Mouse (Mus musculus) lung, embryonic 14.5 days (tissue): Measurements from ENCODE around the gene Gm1043. TPM values are rescaled to one million over a fixed set of nuclear protein-coding genes. Genes with fewer than 3 reads are reported as not detected.

Source experiments
- ATAC-seq: fragments of 200-750 bp; cut with Nextera tagmentation; 2 replicates; pipeline ENCODE4 v1.8.0; 2017; ENCODE audit warnings: mild to moderate bottlenecking, moderate TSS enrichment, moderate library complexity; ENCODE audit not compliant: insufficient read depth
- DNase-seq: peaks from one replicate; pipeline ENCODE4 v3.0.0-alpha.2; 2015
- H3K27ac ChIP-seq: fragments of 300-500 bp; sonication (generic); 2 replicates; pipeline ENCODE4 v1.5.1; 2014; ENCODE audit warnings: low read depth, mild to moderate bottlenecking, moderate library complexity
- H3K27me3 ChIP-seq: fragments of 300-500 bp; sonication (generic); 2 replicates; pipeline ENCODE4 v1.6.1; 2014; ENCODE audit warnings: low read length, control low read depth; ENCODE audit not compliant: insufficient read depth
- H3K36me3 ChIP-seq: fragments of 300-500 bp; sonication (generic); 2 replicates; pipeline ENCODE4 v1.6.1; 2014; ENCODE audit warnings: control low read depth; ENCODE audit not compliant: insufficient read depth
- H3K4me1 ChIP-seq: fragments of 300-500 bp; sonication (generic); 2 replicates; pipeline ENCODE4 v1.6.1; 2014; ENCODE audit warnings: antibody characterized with exemption, control low read depth; ENCODE audit not compliant: insufficient read depth
- H3K4me2 ChIP-seq: fragments of 300-500 bp; sonication (generic); 2 replicates; pipeline ENCODE4 v1.6.1; 2014; ENCODE audit warnings: mild to moderate bottlenecking
- H3K4me3 ChIP-seq: fragments of 300-500 bp; sonication (generic); 2 replicates; pipeline ENCODE4 v1.5.1; 2014; ENCODE audit warnings: low read depth, low read length
- H3K9ac ChIP-seq: fragments of 300-500 bp; sonication (generic); 2 replicates; pipeline ENCODE4 v1.6.1; 2014
- H3K9me3 ChIP-seq: fragments of 300-500 bp; sonication (generic); 2 replicates; pipeline ENCODE4 v1.6.1; 2016; ENCODE audit warnings: low read depth, low read length, control low read depth
- CTCF ChIP-seq: IDR thresholded peaks from 2 replicates; pipeline ENCODE4 v1.5.1; 2016; ENCODE audit warnings: antibody characterized with exemption, low read depth
- WGBS: fragments of 180-500 bp; shearing (Covaris S2); extraction: QIAGEN DNeasy Blood & Tissue Kit; methylation state at CpG from one replicate; pipeline ENCODE4 v1.1.7; 2014; 5-methylcytosine and 5-hydroxymethylcytosine counted together
- polyA plus RNA-seq: library from polyadenylated mRNA; unstranded; fragments of >200 nt; fragmentation: Nextera tagmentation; extraction: Ambion mirVana; gene quantifications from 2 replicates; pipeline ENCODE4 v1.2.1, GENCODE M21; 2014

The Gm1043 gene
- polyA plus RNA-seq, 1 experiment from 2014 or later = not detected

DNA sequence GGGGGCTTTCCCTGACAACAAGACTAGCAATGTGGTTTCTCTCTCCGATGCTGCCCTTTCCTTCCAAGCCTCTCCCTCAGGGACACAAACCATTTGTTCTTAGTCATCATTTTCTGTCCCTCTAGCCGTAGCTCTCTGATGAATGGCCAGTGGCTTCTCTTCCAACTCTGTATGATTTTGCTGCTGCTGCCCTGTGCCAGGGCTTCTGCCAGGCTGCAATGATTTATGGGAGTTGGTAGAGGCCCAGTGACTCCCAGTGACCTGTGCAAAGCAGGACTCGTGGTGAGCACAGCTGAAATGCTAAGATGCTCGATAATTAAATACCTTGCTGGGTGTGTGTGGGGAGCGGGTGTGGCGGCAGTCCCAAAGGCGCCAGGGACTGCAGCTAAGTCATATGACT, 130.1 kb downstream of the Gm1043 start:
- Histone ChIP-seq H3K4me2 (no peak overlapping the region), H3K27ac (no peak overlapping the region), H3K4me3 (no peak overlapping the region), H3K36me3 (no peaks in the 10 kb centered on the region), H3K9me3 (no peaks in the 10 kb centered on the region), H3K27me3 (no peaks in the 10 kb centered on the region), H3K4me1 (no peaks in the 10 kb centered on the region), H3K9ac (no peak overlapping the region)
- WGBS = 88% methylated on average over 7 of the region's 7 CpGs
- no peak for ATAC-seq
- DNase-seq = no peak
- TF ChIP-seq CTCF = no peak

DNA sequence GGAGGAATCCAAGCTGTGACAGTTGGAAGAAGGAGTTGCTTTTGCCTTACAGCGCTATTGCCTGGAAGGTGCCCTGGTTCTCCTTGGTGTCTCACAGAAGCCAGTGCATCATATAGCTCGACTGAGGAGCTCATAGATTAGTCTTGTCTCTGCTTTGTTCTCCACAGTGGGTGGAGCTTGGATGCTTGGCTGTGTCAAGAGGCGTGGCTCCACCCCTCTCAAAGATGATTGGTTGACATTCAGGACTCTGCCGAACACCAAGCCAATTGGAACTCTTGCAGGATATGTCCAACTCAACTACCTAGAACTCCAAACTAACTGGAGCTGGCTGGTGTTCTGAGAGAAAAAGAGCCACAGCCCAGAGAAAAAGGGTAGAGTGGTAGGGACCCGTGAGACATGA, 134.4 kb downstream of the Gm1043 start:
- Histone ChIP-seq H3K4me1 (no peaks in the 10 kb centered on the region), H3K36me3 (no peaks in the 10 kb centered on the region), H3K9ac (no peak overlapping the region), H3K4me2 (no peak overlapping the region), H3K27me3 (no peaks in the 10 kb centered on the region), H3K4me3 (no peak overlapping the region), H3K9me3 (no peaks in the 10 kb centered on the region), H3K27ac (no peak overlapping the region)
- no peak for TF ChIP-seq CTCF
- WGBS = 34% methylated on average over 5 of the region's 5 CpGs
- DNase-seq = no peak
- ATAC-seq = no peak

DNA sequence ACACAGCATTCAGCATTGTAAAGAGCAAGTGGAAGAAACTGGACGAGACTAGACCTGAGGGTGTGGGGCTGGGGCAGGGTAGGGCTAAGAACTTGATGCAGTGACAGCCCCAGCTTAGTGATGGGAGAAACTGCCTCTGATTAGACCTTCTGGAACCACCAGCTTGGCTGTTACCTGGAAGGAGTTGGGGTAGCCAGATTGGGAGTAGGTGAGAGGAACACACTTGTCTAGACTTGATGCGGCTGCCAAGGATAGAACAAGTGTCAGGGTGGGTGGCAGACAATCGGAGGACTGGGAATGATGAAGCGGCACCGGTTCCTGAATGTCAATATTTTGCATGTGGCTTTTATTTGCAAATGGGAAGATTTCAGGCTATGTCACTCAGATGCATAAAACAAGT, 135.4 kb downstream of the Gm1043 start:
- ATAC-seq (no peak), DNase-seq (no peak)
- 80% methylated on average over 5 of the region's 5 CpGs for WGBS
- Histone ChIP-seq H3K27me3 (no peaks in the 10 kb centered on the region), H3K36me3 (no peaks in the 10 kb centered on the region), H3K4me3 (no peak overlapping the region), H3K4me1 (no peaks in the 10 kb centered on the region), H3K4me2 (no peak overlapping the region), H3K9ac (no peak overlapping the region), H3K27ac (no peak overlapping the region), H3K9me3 (no peaks in the 10 kb centered on the region)
- no peak for TF ChIP-seq CTCF

DNA sequence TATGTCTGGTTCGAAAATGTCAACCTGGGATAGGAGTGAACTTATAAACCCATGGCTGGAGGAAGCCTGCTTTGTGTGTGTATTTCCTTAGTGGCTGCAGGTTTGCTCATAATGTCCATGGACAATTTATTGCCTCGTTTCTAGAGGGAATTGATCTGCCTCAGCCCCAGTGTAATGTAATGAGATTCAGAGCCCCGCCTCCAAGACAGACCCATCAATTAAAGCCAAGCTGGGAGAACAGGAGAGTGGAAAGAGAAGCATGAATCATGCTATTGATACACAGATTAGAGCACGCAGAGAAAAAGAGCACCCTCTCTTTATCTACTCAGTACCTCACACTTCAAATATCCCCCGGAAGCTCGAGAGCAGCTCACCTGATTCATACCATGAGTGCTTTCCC, 136.4 kb downstream of the Gm1043 start:
- Histone ChIP-seq H3K9ac (no peak overlapping the region), H3K4me3 (no peak overlapping the region), H3K36me3 (no peaks in the 10 kb centered on the region), H3K4me2 (no peak overlapping the region), H3K27ac (no peak overlapping the region), H3K9me3 (no peaks in the 10 kb centered on the region), H3K27me3 (no peaks in the 10 kb centered on the region), H3K4me1 (no peaks in the 10 kb centered on the region)
- no peak for TF ChIP-seq CTCF
- WGBS = 56% methylated on average over 6 of the region's 6 CpGs
- no peak for DNase-seq
- ATAC-seq = no peak

DNA sequence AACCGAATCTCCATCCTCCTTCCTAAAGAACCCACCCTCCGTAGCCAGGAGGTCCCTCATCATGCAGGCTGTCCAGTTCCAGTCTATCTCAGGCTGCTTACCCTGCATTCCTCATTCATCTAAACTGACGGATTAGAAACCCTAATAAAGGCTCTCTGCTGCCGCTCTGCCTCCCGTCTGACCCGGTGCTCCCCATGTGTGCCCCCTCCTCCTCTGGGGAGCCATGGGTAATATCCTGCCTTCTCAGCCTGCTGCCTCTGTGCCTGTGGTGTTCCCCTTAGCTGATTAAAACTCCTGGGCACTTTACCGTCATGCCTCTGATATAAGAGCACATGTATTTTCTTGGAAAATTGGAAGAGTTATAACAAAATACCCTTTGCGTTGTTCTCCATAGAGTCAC, 137.1 kb downstream of the Gm1043 start:
- H3K4me3 ChIP-seq = no peak overlapping the region
- H3K9me3 ChIP-seq = no peaks in the 10 kb centered on the region
- H3K27me3 ChIP-seq = no peaks in the 10 kb centered on the region
- no peak overlapping the region for H3K4me2 ChIP-seq
- ATAC-seq (no peak), DNase-seq (no peak)
- H3K9ac ChIP-seq = no peak overlapping the region
- no peaks in the 10 kb centered on the region for H3K36me3 ChIP-seq
- no peak for TF ChIP-seq CTCF
- 66% methylated on average over 8 of the region's 8 CpGs for WGBS
- H3K4me1 ChIP-seq = no peaks in the 10 kb centered on the region
- no peak overlapping the region for H3K27ac ChIP-seq

DNA sequence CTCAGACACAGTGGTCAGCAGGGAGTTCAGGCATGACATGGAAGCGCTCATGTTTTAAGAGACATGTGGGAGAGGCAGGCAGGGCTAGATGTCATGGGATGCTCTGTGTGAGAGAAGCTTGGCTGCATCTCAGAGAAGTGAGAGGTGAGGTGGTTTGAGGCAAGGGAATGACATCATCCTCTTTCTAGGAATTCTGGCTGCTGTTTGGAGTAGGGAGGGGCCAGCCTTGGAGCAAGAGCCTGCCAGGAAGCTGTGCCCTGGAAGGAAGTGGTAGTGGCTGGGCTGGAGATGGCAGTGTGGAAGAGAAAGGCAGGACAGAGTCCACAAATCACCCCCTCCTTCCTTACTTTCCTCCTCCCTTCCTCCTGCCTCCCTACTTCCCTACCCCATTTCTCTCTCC, 140.5 kb downstream of the Gm1043 start:
- DNase-seq = no peak
- WGBS = 78% methylated on average over 1 of the region's 1 CpGs
- H3K27me3 ChIP-seq = no peaks in the 10 kb centered on the region
- H3K9ac ChIP-seq = no peak overlapping the region
- H3K27ac ChIP-seq = no peak overlapping the region
- no peak overlapping the region for H3K4me3 ChIP-seq
- H3K9me3 ChIP-seq = no peaks in the 10 kb centered on the region
- TF ChIP-seq CTCF = no peak
- H3K36me3 ChIP-seq = no peaks in the 10 kb centered on the region
- H3K4me1 ChIP-seq = no peaks in the 10 kb centered on the region
- no peak for ATAC-seq
- no peak overlapping the region for H3K4me2 ChIP-seq

DNA sequence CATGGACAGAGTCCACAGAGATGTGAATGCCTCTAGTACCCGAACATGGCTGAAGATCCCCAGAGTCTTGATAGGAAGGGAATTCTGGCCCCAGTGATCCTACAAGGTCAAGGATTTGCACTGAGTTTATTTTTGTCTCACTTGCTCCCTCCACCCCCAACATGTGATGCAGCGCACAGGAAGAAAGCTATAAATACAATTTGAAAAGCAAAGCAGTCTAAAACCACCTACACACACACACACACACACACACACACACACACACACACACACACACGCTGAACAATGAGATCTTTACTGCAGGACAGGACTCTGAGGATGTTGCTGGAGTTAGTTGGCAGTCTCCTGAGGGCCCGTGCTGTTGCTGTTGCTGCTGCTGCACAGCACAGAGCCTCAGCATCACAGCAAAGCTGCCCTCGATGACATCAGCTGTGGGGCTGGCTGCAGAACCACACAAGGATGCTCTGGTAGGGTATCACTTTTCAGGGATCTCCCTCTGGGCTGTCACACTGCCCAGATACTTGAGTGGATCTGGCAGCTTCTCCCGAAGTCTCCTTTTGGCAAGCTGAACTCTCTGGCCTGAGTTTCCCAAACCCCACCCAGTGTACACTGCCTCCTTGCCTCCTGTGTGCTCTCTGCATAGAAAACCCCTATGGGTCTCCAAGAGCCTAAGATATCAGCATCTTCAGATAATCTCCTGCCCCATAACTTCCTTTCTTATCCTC, 142.9 kb downstream of the Gm1043 start:
- H3K27ac ChIP-seq = no peak overlapping the region
- no peak overlapping the region for H3K4me2 ChIP-seq
- no peaks in the 10 kb centered on the region for H3K27me3 ChIP-seq
- H3K36me3 ChIP-seq = no peaks in the 10 kb centered on the region
- no peaks in the 10 kb centered on the region for H3K9me3 ChIP-seq
- H3K9ac ChIP-seq = no peak overlapping the region
- 46% methylated on average over 6 of the region's 6 CpGs for WGBS
- DNase-seq (no peak), ATAC-seq (no peak)
- no peak overlapping the region for H3K4me3 ChIP-seq
- no peak for TF ChIP-seq CTCF
- no peaks in the 10 kb centered on the region for H3K4me1 ChIP-seq
